Mouse (Mus musculus) testis, postnatal 14 days (tissue): ENCODE results near the gene Reep3.

Experiments used
- DNase-seq: peaks from one replicate; pipeline ENCODE4 v3.0.0; 2021; ENCODE audit warnings: low spot score

Reep3 gene

GRCm38 (mm10) chr10:67052429-67052828 lies 44.3 kb downstream of the Reep3 start:
- no peak for DNase-seq

- no peak for DNase-seq
These were observed 45.3 kb downstream of the Reep3 start for GRCm38 (mm10) chr10:67051466-67051865.

- DNase-seq, result no peak
These were observed 46.0 kb downstream of the Reep3 start for GRCm38 (mm10) chr10:67050766-67051165.

GRCm38 (mm10) chr10:67049621-67050020 lies 47.1 kb downstream of the Reep3 start:
- DNase-seq, result no peak

- no peak for DNase-seq
These were observed 47.7 kb downstream of the Reep3 start for GRCm38 (mm10) chr10:67048871-67049615.

- DNase-seq, result no peak
These were observed 48.8 kb downstream of the Reep3 start for GRCm38 (mm10) chr10:67047712-67048645.

GRCm38 (mm10) chr10:67045192-67045899 lies 51.4 kb downstream of the Reep3 start:
- DNase-seq, result no peak

- DNase-seq, result no peak
These were observed 52.4 kb downstream of the Reep3 start for GRCm38 (mm10) chr10:67044346-67044745.

GRCm38 (mm10) chr10:67043236-67043635 lies 53.5 kb downstream of the Reep3 start:
- no peak for DNase-seq

GRCm38 (mm10) chr10:67040410-67040809 lies 56.3 kb downstream of the Reep3 start:
- DNase-seq, result no peak

GRCm38 (mm10) chr10:67039001-67039400 lies 57.7 kb downstream of the Reep3 start:
- no peak for DNase-seq

GRCm38 (mm10) chr10:67036542-67036941 lies 60.2 kb downstream of the Reep3 start:
- no peak for DNase-seq

GRCm38 (mm10) chr10:67036141-67036540 lies 60.6 kb downstream of the Reep3 start:
- DNase-seq, result no peak

GRCm38 (mm10) chr10:67031186-67031585 lies 65.6 kb downstream of the Reep3 start:
- no peak for DNase-seq

GRCm38 (mm10) chr10:67029297-67029696 lies 67.4 kb downstream of the Reep3 start:
- no peak for DNase-seq

GRCm38 (mm10) chr10:67026375-67026774 lies 70.4 kb downstream of the Reep3 start:
- DNase-seq, result no peak

- DNase-seq, result peak; percentile 32
These were observed 71.0 kb downstream of the Reep3 start for GRCm38 (mm10) chr10:67025573-67026236.

- DNase-seq, result no peak
These were observed 72.4 kb downstream of the Reep3 start for GRCm38 (mm10) chr10:67024391-67024790.

- DNase-seq, result no peak
These were observed 73.7 kb downstream of the Reep3 start for GRCm38 (mm10) chr10:67023092-67023491.

- DNase-seq, result no peak
These were observed 75.3 kb downstream of the Reep3 start for GRCm38 (mm10) chr10:67021494-67021893.

GRCm38 (mm10) chr10:67018875-67019274 lies 77.9 kb downstream of the Reep3 start:
- no peak for DNase-seq

GRCm38 (mm10) chr10:67017891-67018290 lies 78.9 kb downstream of the Reep3 start:
- no peak for DNase-seq
